Mouse (Mus musculus) heart, postnatal 10 days (tissue): Measurements from ENCODE around the gene Olfr818. TPM values are rescaled to one million over a fixed set of nuclear protein-coding genes. Genes with fewer than 3 reads are reported as not detected.
"Not testable (repeated sequence)": the region's sequence is repeated elsewhere in the genome, so short reads cannot be mapped to it uniquely, and the experiment has no call there.

ENCODE experiments used
- DNase-seq, 2 experiments: peaks; one replicate each; pipeline ENCODE4 v3.0.0; 2021
- intact Hi-C: fragments of 180-260 bp; cut with DNase I; formaldehyde crosslinking; loops from one replicate; pipeline ENCODE4 v1.15.1; 2025
- total RNA-seq, 2 experiments: library from RNA; stranded (reverse); gene quantifications; 2 replicates each; pipeline ENCODE4 v1.2.3; 2021

Gene Olfr818
- not detected for total RNA-seq

- intact Hi-C loops: no loop called here
- DNase-seq: no peak
Measured at GRCm38 (mm10) chr10:129949000-129949399, at the start of gene Olfr818. Olfr818 (minus strand) TSS chr10:129949100.

- intact Hi-C loops, DNase-seq: not testable (repeated sequence)
Measured at GRCm38 (mm10) chr10:129984962-129985361, 36.1 kb upstream of the Olfr818 start, which contains the start of gene Gm10310. Gm10310 (minus strand) TSS chr10:129985062.

GRCm38 (mm10) chr10:129981867-129982266 lies 33.0 kb upstream of the Olfr818 start:
- DNase-seq, intact Hi-C loops: not testable (repeated sequence)

GRCm38 (mm10) chr10:129976040-129976439 lies 27.1 kb upstream of the Olfr818 start, which contains the start of gene Olfr247:
Olfr247 (minus strand) TSS chr10:129976140.
- DNase-seq, intact Hi-C loops: not testable (repeated sequence)

GRCm38 (mm10) chr10:129972994-129973393 lies 24.1 kb upstream of the Olfr818 start:
- DNase-seq, intact Hi-C loops: not testable (repeated sequence)

- DNase-seq, intact Hi-C loops: not testable (repeated sequence)
Measured at GRCm38 (mm10) chr10:129967166-129967565, 18.3 kb upstream of the Olfr818 start, which contains the start of gene Olfr819. Olfr819 (minus strand) TSS chr10:129967266.

GRCm38 (mm10) chr10:129966232-129966631 lies 17.3 kb upstream of the Olfr818 start:
- DNase-seq: not testable (repeated sequence)

GRCm38 (mm10) chr10:129915497-129915896 lies 33.4 kb downstream of the Olfr818 start, which contains the start of gene Olfr816:
Olfr816 (minus strand) TSS chr10:129915597.
- no peak for DNase-seq
- intact Hi-C loops: no loop called here

More at GRCm38 (mm10) chr10:129966232-129966631, 17.3 kb upstream of the Olfr818 start:
- intact Hi-C loops: not testable (repeated sequence)

GRCm38 (mm10) chr10:129905767-129906166 lies 43.1 kb downstream of the Olfr818 start, which contains the start of gene Olfr815:
Olfr815 (minus strand) TSS chr10:129905867.
- DNase-seq, intact Hi-C loops: not testable (repeated sequence)

Other genes with a start within 250 kb of the Olfr818 start
- not detected for gene Olfr804, start 245.9 kb downstream of the Olfr818 start, total RNA-seq
- gene Olfr805, start 219.7 kb downstream of the Olfr818 start, total RNA-seq: not detected
- gene Olfr806, start 207.2 kb downstream of the Olfr818 start, total RNA-seq: not detected
- not detected for gene Olfr807, start 191.3 kb downstream of the Olfr818 start, total RNA-seq
- not detected for gene Olfr808, start 183.6 kb downstream of the Olfr818 start, total RNA-seq
- not detected for gene Olfr809, start 174.5 kb downstream of the Olfr818 start, total RNA-seq
- not detected for gene Olfr810, start 154.2 kb downstream of the Olfr818 start, total RNA-seq
- gene Olfr811, start 144.7 kb downstream of the Olfr818 start, total RNA-seq: not detected
- not detected for gene Olfr812, start 103.0 kb downstream of the Olfr818 start, total RNA-seq
- gene Olfr813, start 93.7 kb downstream of the Olfr818 start, total RNA-seq: not detected
- gene Olfr814, start 69.2 kb downstream of the Olfr818 start, total RNA-seq: not detected
- gene Olfr815, start 43.2 kb downstream of the Olfr818 start, total RNA-seq: not detected
- not detected for gene Olfr816, start 33.5 kb downstream of the Olfr818 start, total RNA-seq
- gene Olfr819, start 18.2 kb upstream of the Olfr818 start, total RNA-seq: not detected
- not detected for gene Olfr247, start 27.0 kb upstream of the Olfr818 start, total RNA-seq
- gene Gm10310, start 36.0 kb upstream of the Olfr818 start, total RNA-seq: not detected
- gene Olfr820, start 63.5 kb upstream of the Olfr818 start, total RNA-seq: not detected
- not detected for gene Olfr821, start 81.2 kb upstream of the Olfr818 start, total RNA-seq
- gene Olfr822, start 122.1 kb upstream of the Olfr818 start, total RNA-seq: not detected
- not detected for gene Olfr823, start 166.3 kb upstream of the Olfr818 start, total RNA-seq
- not detected for gene Olfr824, start 180.9 kb upstream of the Olfr818 start, total RNA-seq
- not detected for gene Olfr825, start 217.7 kb upstream of the Olfr818 start, total RNA-seq
- not detected for gene Olfr826, start 235.1 kb upstream of the Olfr818 start, total RNA-seq